Mouse (Mus musculus): ENCODE measurements around the gene Ldb2.
A peak's percentile ranks its signal among the peaks of the same experiment; 100 is the strongest.

Gene Ldb2

GRCm38 (mm10) chr5:44538687-44539086 lies 260.8 kb downstream of the Ldb2 start:
- no peak for DNase-seq

- DNase-seq: peak; percentile 8
Observed at GRCm38 (mm10) chr5:44538000-44538395, 261.5 kb downstream of the Ldb2 start.

DNA sequence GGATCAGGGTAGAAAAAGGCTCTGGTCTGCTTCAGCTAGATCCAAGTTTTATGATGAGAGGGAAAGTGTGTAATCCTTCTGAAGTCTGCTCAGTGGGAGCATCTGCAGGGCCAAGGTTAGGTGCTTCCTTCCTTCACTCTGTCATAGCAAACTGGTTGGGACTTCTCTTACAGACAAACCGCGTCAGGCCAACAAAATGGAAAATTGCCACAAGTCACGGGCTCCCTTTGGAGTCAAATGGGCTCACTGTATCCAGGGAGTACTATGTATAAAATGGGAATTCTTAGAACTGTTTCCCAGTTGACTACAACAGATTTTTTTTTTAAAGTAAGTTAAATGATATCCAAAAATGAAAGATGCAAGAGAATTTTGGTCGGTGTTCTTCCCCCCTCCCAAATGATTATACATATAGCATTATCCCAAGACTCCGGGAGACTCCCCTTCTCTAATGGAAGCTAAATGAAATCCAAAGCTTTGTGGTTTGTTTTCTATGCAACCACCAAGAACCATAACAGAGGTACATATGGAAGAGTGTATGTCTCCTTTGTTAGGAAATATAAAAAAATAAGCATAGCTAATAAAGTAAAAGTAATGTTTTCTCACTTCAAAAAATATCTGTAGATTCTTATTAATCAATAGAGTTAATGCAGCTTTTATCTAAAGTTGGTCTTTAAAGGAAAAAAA lies 262.0 kb downstream of the Ldb2 start:
- DNase-seq: no peak

DNA sequence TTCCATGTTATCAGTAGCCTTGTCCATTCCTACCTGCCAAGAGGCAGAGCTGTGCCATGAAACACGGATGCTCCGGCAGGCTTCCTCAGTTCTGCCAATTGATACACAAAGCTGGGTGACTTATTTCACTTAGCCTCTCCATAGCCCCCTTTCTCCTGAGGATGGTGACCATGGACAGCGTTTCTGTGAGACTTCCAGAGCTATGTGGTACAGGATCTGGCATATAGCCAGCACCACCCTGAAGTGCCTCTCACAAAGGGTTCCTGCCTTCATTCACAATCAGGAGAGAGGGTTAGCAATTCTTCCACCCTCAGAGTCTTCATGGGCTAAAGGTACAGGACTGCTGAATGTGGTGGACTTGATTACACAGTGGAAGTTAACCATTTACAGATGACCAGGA lies 270.0 kb downstream of the Ldb2 start:
- DNase-seq: no peak

DNA sequence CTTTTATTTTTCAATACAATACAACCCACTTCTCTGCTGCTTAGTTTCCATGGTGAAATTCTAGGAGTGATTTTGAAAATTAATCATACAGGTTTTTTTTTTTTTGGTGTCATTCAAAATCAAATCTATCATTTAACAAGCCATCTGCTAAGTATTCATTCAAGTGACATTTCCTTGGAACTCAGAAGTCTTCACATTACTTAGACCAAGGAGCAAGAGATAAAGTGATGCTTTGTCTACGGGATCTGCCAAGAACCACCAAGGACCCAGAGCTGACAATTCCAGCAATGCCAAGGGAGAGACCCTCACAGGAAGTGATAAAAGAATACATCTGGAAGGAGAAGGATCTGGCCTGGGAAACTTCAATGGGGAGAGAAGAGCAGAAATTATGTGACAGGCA lies 270.5 kb downstream of the Ldb2 start:
- DNase-seq: no peak

GRCm38 (mm10) chr5:44505221-44505620 lies 294.3 kb downstream of the Ldb2 start:
- DNase-seq: no peak

DNA sequence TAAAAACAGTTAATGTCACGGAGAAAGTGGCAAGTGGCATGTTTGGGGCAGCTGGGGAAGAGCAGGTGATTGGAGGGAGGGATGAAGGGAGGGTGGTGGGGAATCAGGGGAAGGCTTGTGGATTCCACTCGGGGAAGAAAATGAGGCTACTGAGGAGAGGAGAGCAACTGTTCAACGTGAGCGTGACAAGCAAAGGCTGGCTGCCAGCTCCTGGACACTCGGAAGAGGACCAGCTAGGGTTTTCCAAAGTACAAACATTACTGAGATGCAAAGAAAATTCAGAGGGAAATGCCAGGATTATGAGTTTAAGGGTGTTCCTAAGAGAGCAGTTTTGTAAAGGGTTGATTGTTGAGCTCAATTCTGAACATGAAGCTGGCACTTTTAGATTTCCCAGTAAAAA lies 294.7 kb downstream of the Ldb2 start:
- no peak for DNase-seq

DNA sequence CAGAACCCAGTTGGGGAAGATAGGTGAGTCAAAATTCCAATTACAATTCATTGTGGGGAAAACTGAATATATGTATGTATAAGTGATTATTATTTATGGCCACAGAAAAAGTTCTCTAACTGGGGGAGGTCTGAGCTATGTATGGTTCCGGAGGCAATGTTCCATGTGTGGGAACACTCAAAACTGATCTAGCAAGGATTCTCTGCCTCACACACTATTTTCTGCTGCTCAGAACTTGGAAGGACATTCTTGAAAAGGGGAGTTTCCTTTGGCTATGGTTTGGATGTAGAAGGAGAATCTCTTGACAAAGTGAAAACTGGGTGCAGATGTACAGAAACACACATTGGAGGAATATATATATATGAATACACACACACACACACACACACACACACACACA lies 301.3 kb downstream of the Ldb2 start:
- no peak for DNase-seq

DNA sequence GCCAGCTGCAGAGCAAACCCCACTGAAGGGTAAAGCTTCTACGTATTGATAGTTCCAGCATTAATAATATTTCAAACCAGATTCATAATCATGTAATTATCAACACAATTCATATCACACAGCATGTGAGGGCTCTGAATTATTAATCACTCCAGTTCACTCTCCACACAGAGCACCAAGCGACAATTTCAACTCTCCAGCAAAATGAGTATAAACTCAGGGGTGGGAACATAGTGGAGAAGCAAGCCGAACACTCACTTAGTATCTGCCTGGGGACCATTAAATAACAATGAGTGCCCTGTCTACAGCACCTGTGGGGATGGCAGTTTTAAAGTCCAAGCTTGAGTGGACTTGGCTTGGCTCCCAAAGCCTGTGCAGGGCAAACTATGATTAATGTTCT lies 302.6 kb downstream of the Ldb2 start:
- DNase-seq: no peak

DNA sequence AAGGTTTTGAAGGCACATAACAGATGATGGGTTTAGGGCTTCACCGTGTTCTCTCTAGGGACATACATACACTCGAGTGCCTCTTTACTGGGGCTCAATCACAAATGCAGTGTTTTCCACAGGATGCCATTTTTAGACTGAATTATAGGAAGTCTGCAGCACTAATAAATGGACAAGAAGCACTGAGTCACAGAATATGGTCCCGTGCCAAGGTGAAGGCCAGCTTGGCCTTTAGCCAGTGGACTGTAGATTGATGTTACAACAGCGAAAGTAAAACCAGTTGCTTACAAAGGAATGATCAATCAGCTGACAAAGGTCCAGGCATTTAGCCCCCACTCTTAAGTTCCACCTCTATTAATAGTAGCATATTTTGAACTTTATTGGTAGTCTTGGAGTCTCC lies 304.4 kb downstream of the Ldb2 start:
- DNase-seq: no peak

DNA sequence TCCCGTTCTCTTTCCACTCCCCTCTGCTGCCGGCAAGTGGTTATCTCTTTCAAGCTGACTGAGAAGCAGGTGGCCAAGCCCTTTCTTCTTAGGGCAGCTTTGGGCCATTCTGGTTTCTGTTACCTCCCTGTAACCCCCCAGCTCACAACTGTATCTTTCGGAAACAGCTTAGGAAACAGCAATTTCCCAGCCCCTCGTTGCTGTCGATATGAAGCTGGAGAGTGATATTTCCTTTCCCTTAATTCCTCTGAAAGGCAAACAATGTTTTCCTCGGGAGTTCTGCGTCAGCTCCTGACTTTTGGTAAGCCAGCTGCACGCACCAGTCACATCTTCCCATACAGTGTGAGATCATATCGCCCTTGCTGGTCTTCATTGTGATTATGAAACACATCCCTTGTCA lies 305.3 kb downstream of the Ldb2 start:
- no peak for DNase-seq

- no peak for DNase-seq
Observed at GRCm38 (mm10) chr5:44491526-44491925, 308.0 kb downstream of the Ldb2 start.

GRCm38 (mm10) chr5:44490462-44490861 lies 309.0 kb downstream of the Ldb2 start:
- DNase-seq: no peak

DNA sequence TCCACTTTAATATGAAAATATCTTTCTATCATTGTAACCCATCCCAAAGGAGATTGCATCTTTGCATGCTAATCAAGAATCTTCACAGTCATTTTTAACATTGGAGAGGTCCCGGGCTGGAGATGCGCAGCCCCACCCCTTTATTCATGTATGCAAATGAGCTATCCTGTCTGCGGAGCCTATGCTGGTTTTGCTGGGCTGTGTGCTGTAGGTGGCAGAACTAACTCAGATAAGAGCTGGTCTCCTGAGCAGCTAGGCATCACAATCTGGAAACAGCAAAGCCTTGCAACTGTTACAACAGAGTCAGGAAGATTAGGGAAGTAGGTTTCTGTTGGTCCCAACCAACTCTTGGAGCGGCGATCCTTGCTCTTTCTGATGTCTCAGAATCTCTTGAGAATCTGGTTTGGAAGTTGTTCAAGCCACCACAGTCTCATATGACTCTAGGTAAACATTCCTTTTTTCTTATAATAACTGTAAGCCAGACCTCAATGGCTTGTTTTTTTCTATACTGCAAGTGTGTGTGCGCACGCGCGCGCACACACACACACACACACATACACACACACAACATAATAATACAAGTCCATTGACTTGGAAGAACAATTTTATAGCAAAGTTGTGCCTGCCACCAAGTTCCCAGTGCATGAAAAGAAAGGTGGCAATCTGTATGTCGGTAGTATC lies 315.9 kb downstream of the Ldb2 start:
- no peak for DNase-seq

DNA sequence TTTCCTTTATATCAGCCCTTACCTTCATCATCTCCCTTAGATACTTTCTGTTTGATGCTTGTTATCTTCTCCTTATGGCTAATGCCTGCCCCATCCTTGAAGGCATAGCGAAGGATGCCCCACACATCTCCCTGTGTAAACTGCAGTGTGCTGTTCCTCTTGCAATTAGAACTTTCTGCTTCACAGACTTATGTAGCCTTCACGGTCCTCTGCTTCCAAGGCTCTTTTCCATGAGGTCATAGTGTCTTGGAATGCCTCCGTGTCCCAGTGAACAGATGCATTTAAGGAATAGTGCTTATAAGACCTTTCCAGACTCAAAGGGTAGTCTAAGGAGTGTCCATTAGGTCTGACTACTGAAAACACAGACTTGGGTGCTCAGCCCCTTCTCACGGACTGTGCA lies 318.1 kb downstream of the Ldb2 start:
- no peak for DNase-seq

DNA sequence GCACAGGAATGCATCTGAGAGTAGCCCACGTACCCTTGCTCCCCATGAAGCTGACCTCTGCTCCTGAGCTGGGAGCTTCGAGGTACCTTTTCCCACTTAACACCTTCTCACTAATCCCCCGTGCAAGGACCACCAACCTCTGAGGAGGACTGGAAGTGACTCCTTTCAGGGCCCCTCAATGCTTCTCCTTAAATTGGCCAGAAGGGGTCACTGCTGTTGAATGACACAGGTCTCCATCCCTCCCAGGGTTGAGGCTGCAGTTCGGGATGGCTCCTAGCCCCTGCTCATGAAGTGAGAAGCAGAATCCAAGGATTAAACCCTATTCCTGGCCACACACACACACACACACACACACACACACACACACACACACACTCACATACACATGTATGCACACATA lies 323.1 kb downstream of the Ldb2 start:
- no peak for DNase-seq

DNA sequence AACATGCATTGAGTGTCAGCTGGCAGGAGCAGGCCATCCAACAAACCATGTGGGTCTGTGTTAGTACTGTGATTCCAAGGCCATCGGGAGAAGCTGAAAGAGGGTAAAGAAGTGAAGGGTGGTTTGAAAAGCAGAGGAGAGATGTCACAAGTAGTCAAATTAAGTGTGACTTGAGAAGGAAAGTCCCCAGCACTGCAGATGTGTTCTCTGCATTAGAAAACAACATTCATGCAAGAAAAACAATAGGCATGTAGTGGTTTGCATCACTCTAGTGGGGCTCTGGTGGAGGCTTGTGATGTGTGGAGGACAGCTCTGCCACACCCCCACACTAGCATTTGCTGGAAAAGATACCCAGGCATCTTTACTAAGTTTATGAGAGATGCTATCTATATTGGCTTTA lies 323.9 kb downstream of the Ldb2 start:
- no peak for DNase-seq

- no peak for DNase-seq
Observed at GRCm38 (mm10) chr5:44473857-44474762, 325.4 kb downstream of the Ldb2 start.

- no peak for DNase-seq
Observed at GRCm38 (mm10) chr5:44465238-44465637, 334.2 kb downstream of the Ldb2 start.

Data from cerebellum, adult 9-10 months (tissue).